Mouse (Mus musculus): ENCODE measurements around the gene Bcan.
A peak's percentile ranks its signal among the peaks of the same experiment; 100 is the strongest.

The Bcan gene

DNA sequence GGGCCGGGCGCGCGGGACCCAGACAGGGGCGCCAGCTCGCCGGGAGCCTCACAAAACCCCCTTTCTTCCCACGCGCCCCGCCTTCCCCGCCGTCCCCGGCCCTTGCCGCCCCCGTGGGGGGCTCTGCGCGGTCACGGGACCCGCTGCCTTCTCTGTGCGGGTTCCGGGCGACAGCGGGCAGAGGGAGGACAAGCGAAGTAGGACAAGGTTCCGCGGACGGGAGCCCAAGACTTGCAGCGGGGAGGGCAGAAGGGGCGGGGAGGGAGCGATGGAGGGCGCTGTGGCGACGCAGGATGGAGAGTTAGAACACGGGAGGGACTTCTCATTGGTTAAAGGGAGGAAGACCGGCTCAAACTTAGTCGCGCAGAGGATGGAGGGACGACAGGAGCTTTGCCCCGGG is at the start of gene Bcan:
TSS of gene Bcan (minus strand) at position 50 of the 400 bp plus-strand sequence.
- DNase-seq (ENCODE audit: low spot score in 2 of 2): no peak

DNA sequence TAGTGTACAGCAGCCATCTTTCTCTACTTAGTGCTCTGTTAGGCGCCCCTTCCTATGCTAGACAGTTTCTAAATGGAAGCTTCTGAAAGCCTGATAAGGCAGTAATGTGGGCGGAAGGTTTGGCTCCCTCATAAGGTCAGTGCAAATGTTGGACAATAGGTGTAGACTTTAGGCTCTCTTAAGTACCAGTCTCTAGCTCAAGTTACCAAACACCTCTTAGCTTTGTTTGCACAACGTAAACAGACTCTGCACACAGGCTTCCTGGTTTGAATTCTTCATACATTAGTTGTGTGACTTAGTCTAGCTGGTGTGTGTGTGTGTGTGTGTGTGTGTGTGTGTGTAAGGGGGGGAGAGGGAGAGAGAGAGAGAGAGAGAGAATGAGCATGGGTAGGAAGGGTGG is 49.5 kb upstream of the Bcan start:
- no peak for DNase-seq (ENCODE audit: low spot score in 2 of 2)

DNA sequence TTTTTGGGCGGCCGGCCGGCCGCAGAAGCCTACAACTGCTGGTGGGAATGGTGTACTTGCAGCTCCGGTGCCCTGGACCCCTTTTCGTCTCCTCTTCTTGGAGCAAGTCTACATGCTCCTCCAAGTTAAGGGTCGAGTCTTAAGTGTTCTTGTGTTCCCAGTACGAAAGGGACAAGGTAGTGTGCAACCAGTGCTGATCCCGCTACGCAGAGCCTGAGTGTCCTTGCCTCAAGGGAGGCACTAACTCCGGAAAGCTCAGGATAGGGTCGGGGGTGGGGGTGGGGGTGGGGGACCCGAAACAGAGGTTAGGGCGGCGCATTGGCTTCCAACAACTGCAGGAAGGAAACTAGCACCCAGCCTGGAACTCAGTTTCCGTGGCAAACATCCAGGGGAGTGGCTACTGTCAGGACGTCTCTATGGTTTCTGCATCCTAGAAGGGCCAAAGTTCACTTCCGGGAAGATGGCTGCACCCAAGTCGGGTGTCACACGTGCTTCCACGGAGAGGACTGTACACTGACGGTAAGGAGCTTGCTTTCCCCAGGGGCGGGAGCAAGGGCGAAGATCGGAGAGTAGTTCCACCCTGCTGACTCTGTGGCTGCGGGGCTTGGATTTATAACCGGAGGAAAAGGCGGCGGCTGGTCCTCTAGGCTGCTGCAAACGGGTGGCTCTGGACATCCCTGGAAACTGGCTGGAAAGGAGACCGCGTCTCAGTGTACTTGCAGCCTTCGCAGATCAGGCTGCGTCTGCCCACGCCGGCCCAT is 42.8 kb upstream of the Bcan start, which contains the start of gene Gpatch4:
TSS of gene Gpatch4 (plus strand) at position 448 of the 761 bp plus-strand sequence.
- peak; percentile 88 to 89 for DNase-seq (ENCODE audit: low spot score in 2 of 2)

DNA sequence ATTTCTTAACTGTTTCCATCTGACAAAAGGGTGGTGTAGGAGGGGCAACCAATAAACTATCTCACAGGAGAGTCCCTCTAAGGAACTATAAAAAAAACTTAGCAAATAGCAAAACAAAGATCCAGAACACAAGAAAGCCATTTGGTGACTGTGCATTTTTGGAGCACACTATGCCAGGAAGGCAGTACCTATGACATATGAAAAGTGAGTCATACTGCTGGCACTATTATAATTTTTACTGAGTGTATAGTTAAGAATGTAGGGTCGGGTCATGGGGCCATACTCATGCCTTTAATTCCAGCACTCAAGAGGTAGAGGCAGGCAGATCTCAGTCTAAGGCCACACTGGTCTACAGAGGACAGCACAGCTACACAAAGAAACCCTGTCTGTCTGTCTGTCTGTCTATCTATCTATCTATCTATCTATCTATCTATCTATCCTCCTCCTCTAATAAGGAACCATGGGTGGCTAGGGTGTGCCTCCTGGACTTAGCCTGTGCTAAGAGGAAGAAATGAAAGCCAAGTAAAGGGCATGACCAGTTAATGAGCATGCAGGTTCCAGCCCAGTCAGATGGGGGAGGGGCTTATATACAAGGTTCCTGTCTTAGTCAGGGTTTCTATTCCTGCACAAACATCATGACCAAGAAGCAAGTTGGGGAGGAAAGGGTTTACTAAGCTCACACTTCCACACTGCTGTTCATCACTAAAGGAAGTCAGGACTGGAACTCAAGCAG is 35.7 kb upstream of the Bcan start:
- no peak for DNase-seq (ENCODE audit: low spot score in 2 of 2)

DNA sequence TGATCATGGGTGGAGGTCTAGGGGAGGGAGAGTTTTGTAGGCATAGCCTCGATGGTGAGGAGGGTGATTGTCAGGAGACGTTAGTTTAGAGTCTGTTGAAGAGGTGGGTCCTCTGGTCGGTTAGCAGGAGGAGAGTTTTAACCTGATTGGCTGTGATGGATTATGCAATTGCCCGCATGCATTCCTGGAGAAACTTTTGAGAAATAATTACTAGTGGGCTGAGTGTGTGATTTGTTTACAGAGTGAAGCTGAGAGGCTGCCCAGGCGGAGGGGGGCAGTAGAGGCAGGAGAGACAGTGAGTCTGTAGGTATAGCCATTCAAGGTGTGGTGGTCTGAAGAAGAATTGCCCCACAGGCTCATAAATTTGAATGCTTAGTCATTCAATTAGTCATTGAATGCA is 33.5 kb upstream of the Bcan start:
- no peak for DNase-seq (ENCODE audit: low spot score in 2 of 2)

DNA sequence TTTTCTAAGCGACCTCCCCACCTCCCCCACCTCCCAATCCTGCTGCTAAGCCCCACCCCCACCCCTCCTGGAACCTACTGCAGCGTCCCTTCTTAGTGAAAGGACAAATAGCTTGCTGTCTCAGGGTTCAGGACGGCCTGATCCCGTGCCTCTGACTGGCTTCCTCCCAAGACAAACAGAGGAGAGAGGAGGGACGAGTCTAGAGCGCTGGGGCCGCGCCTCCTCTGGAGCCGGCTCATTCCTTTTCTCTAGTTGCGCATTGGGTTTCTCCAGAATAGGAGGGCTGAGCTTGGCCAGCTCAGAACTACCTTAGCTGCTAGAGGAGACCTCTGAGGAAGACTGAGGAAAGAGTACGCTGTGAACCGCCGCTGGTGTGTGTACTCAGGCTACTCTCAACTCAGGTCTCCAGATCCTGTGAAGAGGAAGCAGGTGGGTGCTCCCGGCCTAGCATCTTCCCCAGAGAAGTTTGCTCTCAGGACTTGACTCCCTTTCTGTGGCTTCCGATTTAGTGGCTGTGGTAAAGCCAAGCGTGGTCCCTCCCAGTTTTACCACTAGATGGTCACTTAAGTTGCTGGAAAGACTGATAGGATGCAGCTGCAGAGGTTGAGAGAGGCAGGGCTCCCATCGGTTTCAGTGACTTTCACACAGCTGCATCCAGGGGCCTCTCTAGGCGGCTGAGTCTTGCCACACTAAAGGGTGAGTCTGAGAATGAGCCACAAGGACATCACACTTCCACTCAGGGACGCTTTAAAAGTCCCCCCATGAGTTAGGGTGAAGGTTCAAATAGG is 30.8 kb upstream of the Bcan start:
- no peak for DNase-seq (ENCODE audit: low spot score in 2 of 2)

DNA sequence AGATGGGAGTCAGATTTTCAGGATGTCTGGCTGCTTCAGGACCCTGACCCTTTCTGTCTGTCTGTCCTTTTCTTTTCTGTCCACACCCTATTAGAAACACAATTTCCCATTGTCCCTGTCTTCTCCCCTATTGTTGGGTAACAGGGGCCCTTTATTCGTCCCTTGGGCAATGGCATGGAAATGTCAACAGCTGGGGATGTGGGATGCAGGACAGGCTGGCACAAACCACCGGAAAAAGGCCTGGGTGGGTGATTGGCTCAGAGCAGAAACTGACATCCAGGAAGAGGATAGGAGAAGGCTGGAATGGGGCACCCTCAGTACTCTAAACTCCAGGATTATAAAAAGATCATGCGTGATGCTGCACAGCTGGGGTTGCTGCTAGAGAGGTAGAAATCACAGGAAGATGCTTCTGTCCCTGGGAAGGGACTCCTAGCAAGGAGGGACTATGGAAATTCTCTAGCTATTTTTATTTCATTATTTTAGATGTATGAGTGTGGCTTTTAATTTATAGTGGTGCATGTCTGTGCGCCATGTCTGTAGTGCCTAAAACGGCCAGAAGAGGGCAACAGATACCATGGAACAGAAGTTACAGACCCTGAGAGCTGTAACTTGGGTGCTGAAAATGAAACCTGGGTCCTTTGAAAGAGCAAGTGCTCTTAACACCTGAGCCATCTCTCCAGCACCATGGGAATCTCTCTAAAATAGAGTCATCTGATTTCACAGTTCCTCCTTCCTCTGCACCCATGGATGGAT is 27.6 kb upstream of the Bcan start, which contains the start of gene Hapln2:
TSS of gene Hapln2 (minus strand) at position 150 of the 753 bp plus-strand sequence.
- DNase-seq (ENCODE audit: low spot score in 2 of 2): no peak

DNA sequence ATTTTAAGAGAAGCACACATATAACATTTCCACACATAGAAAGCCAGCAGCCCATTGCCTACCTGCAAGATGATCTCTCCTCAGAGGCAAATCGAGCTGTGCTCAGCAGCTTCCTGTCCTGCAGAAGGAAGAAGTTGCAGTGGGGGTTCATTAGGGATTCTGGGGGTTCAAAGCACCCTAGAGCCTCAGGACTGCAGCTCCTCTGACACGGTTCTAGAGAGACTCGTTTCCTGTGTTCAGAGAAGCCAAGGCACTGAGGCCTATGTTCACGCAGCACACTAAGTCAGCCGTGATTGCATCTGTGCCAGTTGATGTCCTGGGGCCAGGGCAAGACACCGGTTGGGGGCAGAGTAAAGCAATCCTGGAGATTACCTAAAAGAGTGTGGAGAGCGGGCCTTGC is 26.8 kb upstream of the Bcan start:
- no peak for DNase-seq (ENCODE audit: low spot score in 2 of 2)

DNA sequence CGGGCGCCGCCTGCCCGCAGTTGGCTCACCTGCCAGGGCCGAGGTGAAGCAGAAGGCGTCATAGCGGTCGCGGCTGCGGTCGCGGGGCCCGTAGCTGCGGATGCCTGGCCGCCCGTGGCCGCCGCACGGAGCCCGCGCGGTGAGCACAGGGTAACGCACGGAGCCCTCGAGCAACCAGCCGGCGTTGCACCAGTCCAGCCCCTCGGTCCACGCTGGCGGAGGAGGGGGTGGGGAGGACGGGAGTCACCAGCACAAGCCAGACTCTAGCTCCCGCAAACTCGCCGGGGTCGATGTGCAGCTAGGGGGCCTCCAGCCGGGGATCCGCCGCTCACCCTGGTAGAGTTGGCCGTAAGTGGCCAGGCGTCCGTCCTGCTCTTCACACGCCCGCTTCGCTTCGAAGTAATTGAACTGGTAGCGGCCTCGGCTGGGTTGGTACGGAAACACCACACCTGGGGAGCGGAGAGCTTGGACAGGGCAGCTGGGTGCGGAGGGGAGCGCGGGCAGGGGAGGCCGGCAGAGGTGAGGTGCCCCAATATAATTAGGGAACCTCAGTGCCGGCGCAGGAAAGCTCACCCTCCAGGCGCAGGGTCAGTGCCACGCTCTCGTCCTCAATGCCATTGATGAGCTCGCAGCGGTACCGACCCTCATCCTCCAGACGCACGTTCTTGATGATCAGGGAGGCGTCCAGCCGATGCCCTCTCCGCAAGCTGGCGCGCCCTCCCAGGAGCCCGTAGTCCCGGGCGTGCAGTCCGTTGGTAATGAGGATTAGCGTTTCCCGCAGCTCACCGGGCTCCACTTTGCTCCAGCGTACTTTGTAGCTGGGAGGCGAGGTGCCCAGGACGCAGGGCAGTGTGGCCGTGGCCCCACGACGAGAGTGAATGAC is 23.4 kb upstream of the Bcan start:
- DNase-seq (ENCODE audit: low spot score in 2 of 2): no peak

DNA sequence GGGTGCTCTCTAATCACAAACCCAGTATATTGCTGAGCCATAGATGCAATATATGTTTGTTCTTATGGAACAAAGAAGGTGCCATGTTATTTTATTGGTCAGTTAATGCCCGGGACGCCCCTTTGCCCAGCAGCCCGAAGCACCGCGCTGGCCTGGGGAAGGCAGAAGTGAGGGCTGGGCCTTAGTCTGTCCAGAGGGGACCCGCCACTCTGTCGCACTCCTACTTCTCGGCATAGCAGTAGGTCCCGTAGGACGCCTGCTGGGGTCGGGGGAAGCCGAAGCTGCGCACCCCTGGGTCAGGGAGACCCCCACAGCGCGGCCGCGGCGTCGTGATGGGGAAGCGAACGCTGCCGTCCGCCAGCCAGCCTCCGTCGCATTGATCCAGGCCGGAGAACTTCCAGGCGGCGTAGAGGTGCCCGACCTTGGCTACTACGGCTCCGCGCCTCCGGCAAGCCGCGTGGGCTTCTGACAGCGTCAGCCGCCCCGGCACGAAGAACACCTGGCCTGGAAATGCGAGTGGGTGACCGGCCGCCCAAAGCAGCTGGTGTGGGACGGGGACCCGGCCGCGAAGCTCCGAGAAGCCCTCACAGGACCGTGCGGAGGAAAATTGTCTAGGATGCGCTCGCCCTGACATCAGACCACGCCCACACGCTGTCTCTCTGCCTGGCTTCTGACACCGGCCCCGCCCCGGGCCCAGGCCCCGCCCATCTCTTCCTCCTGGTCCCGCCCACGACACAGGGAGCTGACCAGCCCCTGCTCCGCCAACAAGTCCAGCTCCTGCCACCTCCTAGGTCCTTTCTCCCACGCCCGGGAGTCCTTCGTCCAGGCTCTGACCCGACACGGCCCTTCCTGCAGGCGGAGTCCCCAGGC is 22.5 kb upstream of the Bcan start:
- peak; percentile 64 to 76 for DNase-seq (ENCODE audit: low spot score in 2 of 2)

DNA sequence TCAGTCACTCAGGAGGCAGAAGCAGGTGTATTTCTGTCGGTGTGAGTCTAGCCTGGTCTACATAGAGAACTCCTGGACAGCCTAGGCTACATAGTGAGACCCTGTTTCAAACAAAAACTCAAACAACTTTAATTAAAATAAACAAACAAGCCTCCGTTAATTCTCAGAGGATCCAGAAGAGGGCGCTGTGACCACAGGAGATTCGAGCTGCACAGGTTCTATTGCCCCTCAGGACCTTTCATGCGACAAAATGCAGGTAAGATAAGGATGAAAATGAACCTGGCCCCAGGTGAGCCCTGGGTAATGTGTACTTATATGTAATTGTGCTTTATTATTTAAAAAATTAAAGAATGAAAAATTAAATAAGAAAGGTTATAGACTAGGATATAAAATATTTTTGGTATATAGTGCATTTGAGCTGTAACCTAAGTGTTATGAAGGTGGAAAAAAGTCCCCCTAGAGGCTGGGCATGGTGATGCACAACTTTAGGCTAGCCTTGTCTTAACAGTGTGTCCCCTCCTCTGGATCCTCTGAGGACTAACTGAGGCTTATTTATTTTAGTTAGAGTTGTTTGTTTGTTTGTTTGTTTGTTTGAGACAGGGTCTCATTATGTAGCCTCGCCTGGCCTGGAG is 10.7 kb upstream of the Bcan start:
- DNase-seq (ENCODE audit: low spot score in 2 of 2): no peak

DNA sequence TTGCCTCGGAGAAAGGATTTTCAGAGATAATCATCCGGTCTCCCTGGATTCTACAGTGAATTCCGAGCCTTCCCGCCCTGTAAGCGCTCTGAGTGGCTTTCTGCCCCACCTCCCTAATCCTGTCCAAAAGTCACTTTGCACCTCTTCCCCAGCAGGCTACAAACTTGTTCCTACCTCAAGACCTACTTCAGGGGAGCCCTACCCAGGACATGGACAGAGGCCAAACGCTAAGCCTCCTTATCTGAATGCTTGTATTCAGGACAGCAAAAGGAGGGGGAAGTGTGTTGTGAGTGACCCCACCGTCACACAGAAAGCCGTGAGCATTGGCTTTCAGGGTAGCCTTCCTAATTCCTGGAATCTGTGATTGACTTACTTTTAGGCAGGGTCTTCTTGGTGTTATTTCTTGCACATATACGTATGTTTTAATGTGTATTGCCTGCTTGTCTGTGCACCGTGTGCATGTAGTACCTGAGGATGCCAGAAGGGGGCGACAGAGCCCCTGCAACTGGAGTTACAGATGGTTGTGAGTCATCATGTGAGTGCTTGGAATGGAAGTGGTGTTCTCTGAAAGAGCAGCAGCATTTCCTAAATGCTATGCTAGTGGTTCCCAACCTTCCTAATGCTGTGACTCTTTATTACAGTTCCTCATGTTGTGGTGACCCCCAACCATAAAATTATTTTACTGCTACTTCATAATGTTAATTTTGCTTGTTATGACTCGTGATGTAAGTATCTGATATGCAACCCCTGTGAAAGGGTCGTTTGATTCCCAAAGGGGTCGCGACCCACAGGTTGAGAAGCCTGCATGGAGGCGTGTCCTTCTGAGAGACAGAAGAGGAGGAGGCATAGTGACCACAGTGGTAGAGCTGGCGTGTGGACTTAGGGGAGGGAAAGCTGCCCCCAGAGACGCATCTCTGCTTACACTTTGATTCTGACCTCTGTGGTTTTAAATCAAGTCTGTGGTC is 6.1 kb upstream of the Bcan start:
- no peak for DNase-seq (ENCODE audit: low spot score in 2 of 2)

DNA sequence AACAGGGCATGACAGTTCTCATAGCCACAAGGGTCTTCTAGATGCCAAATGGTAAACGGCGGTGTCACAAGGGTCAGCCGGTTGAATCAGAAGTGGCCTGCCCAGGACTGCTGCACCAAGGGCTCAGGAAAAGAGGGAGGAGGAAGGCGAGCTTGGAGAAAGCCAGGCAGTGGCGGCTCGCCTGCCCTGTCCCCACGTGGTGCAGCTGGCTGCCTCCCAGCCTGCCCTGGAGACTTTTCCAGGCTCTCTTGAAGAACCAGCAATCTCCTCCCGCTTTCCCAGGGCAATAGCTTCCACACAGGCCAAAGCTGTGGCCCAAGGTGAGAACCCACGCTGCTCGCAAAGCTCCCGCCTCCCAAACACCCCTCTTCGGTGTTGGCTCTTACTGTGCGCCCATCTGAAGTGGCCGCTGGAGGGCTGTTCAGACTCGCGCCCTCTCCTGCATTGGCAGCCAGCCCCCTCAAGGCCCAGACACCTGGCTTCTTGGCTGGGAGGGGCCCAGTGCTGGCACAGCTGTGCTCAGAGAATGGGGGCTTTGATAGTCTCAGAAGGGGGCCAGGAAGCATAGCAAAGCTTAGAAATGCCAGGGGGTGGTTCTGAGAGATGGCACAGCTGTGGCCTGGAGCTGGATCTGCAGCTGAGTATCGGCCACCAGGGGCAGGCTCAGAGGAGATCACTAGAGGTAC is 2.4 kb upstream of the Bcan start:
- no peak for DNase-seq (ENCODE audit: low spot score in 2 of 2)

DNA sequence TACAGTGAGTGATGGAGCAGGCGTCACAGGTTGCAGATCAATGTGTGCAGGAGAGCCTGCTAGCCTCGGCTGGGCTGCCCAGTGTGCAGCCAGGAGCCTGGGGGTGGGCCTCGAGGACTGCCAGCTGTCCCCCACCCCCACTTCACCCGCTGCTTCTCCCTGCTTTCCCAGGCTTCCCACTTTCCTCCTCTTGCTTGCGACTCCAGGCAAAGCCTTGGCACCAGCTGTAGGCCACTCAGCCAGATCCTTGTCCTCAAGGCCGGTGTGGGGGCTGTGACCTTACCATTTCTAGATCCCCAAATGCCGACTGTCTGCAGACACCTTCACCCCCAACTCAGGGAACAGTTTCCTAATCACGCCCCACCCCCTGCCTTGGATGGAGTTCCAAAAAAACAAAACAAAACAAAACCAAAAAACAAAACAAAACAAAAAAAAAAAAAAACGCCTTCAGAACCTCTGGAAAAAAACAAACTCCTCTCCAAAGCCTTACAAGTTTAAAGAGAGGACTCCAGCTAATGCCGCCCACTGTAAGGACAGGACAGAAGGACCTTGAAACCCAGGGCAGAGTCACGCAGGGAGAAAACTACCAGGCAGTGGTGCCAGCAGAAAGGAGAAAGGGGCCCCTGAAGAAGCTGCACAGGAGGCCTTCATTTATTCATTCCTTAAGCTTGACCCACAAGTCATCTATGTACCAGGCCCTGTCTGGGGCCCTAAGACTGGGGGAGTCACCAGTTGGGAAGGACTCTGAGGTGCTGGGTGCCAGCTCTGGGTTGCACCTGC is 976 bp upstream of the Bcan start:
- DNase-seq (ENCODE audit: low spot score in 2 of 2): no peak

DNA sequence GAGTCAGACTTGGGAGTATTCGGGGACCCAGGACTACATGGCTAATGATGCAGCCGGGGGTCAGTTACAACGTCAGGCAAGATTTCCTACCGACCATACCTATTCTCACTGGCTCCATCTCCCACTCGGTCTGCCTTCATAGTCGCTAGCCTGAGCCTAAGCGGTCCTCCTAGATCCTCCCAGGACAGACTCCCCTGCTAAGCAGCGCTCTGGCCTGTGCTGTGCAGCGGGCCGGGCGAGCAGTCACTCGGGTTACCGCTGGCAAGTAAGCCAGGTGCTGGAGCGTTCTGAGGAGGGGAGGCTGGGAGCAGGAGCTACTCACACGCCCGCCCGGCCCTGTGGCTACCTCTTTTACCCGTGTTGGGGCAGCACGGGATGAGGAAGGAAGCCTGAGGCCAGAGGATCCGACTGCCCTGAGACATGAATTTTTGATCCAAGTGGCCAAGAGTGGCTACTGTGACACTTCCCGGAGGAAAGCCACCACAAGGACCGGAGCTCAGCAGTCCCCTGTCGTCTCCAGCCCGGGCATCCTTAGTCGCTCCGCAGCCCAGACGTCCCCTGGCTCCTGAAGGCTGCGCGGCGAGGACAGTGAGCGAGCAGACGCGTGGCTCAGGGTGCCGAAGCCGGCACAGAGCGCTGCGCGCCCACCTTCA is 661 bp downstream of the Bcan start:
- DNase-seq (ENCODE audit: low spot score in 2 of 2): no peak

DNA sequence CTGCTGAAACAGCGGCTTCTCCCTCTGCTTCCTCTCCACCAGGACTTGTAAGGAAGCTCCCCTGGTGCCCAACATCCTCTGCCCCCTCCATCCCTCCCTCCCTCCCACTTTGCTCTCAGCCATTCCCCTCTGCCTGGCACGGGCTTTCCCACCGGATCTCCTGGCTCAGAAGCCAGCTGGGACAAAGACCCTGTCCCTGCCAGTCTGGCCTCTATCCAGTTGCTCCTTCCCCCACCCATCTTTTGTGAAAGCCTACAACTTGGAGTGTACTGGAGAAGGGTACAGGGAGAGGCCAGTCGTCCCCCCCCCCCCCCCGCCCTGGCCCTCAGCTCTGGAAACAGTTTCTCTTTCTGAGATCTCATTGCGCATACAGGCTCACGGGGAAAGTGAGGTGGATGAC is 1.3 kb downstream of the Bcan start:
- no peak for DNase-seq (ENCODE audit: low spot score in 2 of 2)

Measured in right cerebral cortex, adult 2 months (tissue).